Mouse (Mus musculus): ENCODE results near the gene Slc10a7. TPM values are rescaled to one million over a fixed set of nuclear protein-coding genes. Genes with fewer than 3 reads are reported as not detected.
"Not testable (repeated sequence)": the region's sequence is repeated elsewhere in the genome, so short reads cannot be mapped to it uniquely, and the experiment has no call there.

The Slc10a7 gene
- polyA plus RNA-seq, 1 experiment = not detected

GRCm38 (mm10) chr8:78537795-78538194 lies 28.6 kb downstream of the Slc10a7 start:
- Histone ChIP-seq H3K27ac (ENCODE audit: insufficient read depth, low read depth, low read length) (no peak overlapping the region), H3K4me1 (ENCODE audit: control insufficient read depth, insufficient read depth, low read length) (no peaks in the 10 kb centered on the region), H3K4me3 (ENCODE audit: insufficient read depth, low read depth, low read length) (no peak overlapping the region)
- TF ChIP-seq POLR2A (IDR thresholded peaks at IDR 0.05; ENCODE audit: insufficient read depth, low read depth, low read length) = no peak
- TF ChIP-seq CTCF (IDR thresholded peaks at IDR 0.05; ENCODE audit: insufficient read depth, low read depth, low read length) = no peak
- WGBS = 96% methylated on average over 3 of the region's 3 CpGs

- WGBS = 97% methylated on average over 6 of the region's 6 CpGs
- not testable (repeated sequence) for H3K4me1 ChIP-seq (ENCODE audit: control insufficient read depth, insufficient read depth, low read length)
Observed at GRCm38 (mm10) chr8:78542670-78543069, 33.5 kb downstream of the Slc10a7 start.

GRCm38 (mm10) chr8:78543621-78544020 lies 34.5 kb downstream of the Slc10a7 start:
- TF ChIP-seq CTCF (IDR thresholded peaks at IDR 0.05; ENCODE audit: insufficient read depth, low read depth, low read length) (no peak), POLR2A (IDR thresholded peaks at IDR 0.05; ENCODE audit: insufficient read depth, low read depth, low read length) (no peak)
- Histone ChIP-seq H3K4me1 (ENCODE audit: control insufficient read depth, insufficient read depth, low read length) (no peaks in the 10 kb centered on the region), H3K4me3 (ENCODE audit: insufficient read depth, low read depth, low read length) (no peak overlapping the region), H3K27ac (ENCODE audit: insufficient read depth, low read depth, low read length) (no peak overlapping the region)
- 47% methylated on average over 1 of the region's 1 CpGs for WGBS

More at GRCm38 (mm10) chr8:78542670-78543069, 33.5 kb downstream of the Slc10a7 start:
- not testable (repeated sequence) for H3K27ac ChIP-seq (ENCODE audit: insufficient read depth, low read depth, low read length); H3K4me3 ChIP-seq (ENCODE audit: insufficient read depth, low read depth, low read length)

- H3K4me1 ChIP-seq (ENCODE audit: control insufficient read depth, insufficient read depth, low read length) = no peaks in the 10 kb centered on the region
- 86% methylated on average over 2 of the region's 2 CpGs for WGBS
- H3K4me3 ChIP-seq (ENCODE audit: insufficient read depth, low read depth, low read length) = no peak overlapping the region
- no peak for TF ChIP-seq CTCF (IDR thresholded peaks at IDR 0.05; ENCODE audit: insufficient read depth, low read depth, low read length)
- no peak for TF ChIP-seq POLR2A (IDR thresholded peaks at IDR 0.05; ENCODE audit: insufficient read depth, low read depth, low read length)
- H3K27ac ChIP-seq (ENCODE audit: insufficient read depth, low read depth, low read length) = no peak overlapping the region
Observed at GRCm38 (mm10) chr8:78544545-78544944, 35.4 kb downstream of the Slc10a7 start.

- not testable (repeated sequence) for H3K27ac ChIP-seq (ENCODE audit: insufficient read depth, low read depth, low read length); H3K4me1 ChIP-seq (ENCODE audit: control insufficient read depth, insufficient read depth, low read length); H3K4me3 ChIP-seq (ENCODE audit: insufficient read depth, low read depth, low read length)
- 76% methylated on average over 10 of the region's 14 CpGs for WGBS
Observed at GRCm38 (mm10) chr8:78545153-78545817, 36.1 kb downstream of the Slc10a7 start.

GRCm38 (mm10) chr8:78549971-78550751 lies 41.0 kb downstream of the Slc10a7 start:
- 68% methylated on average over 10 of the region's 10 CpGs for WGBS
- no peak for TF ChIP-seq CTCF (IDR thresholded peaks at IDR 0.05; ENCODE audit: insufficient read depth, low read depth, low read length)
- no peak for TF ChIP-seq POLR2A (IDR thresholded peaks at IDR 0.05; ENCODE audit: insufficient read depth, low read depth, low read length)
- Histone ChIP-seq H3K4me3 (ENCODE audit: insufficient read depth, low read depth, low read length) (no peak overlapping the region), H3K27ac (ENCODE audit: insufficient read depth, low read depth, low read length) (no peak overlapping the region), H3K4me1 (ENCODE audit: control insufficient read depth, insufficient read depth, low read length) (no peaks in the 10 kb centered on the region)

GRCm38 (mm10) chr8:78550752-78551134 lies 41.6 kb downstream of the Slc10a7 start:
- Histone ChIP-seq H3K4me3 (ENCODE audit: insufficient read depth, low read depth, low read length) (no peak overlapping the region), H3K27ac (ENCODE audit: insufficient read depth, low read depth, low read length) (no peak overlapping the region), H3K4me1 (ENCODE audit: control insufficient read depth, insufficient read depth, low read length) (no peaks in the 10 kb centered on the region)
- 73% methylated on average over 2 of the region's 2 CpGs for WGBS
- TF ChIP-seq POLR2A (IDR thresholded peaks at IDR 0.05; ENCODE audit: insufficient read depth, low read depth, low read length) (no peak), CTCF (IDR thresholded peaks at IDR 0.05; ENCODE audit: insufficient read depth, low read depth, low read length) (no peak)

GRCm38 (mm10) chr8:78555817-78556216 lies 46.7 kb downstream of the Slc10a7 start:
- H3K4me1 ChIP-seq (ENCODE audit: control insufficient read depth, insufficient read depth, low read length) = no peaks in the 10 kb centered on the region
- 87% methylated on average over 4 of the region's 4 CpGs for WGBS

GRCm38 (mm10) chr8:78556773-78557434 lies 47.8 kb downstream of the Slc10a7 start:
- Histone ChIP-seq H3K27ac (ENCODE audit: insufficient read depth, low read depth, low read length) (no peak overlapping the region), H3K4me3 (ENCODE audit: insufficient read depth, low read depth, low read length) (no peak overlapping the region), H3K4me1 (ENCODE audit: control insufficient read depth, insufficient read depth, low read length) (no peaks in the 10 kb centered on the region)
- WGBS = 79% methylated on average over 11 of the region's 11 CpGs
- TF ChIP-seq POLR2A (IDR thresholded peaks at IDR 0.05; ENCODE audit: insufficient read depth, low read depth, low read length) (no peak), CTCF (IDR thresholded peaks at IDR 0.05; ENCODE audit: insufficient read depth, low read depth, low read length) (no peak)

More at GRCm38 (mm10) chr8:78555817-78556216, 46.7 kb downstream of the Slc10a7 start:
- Histone ChIP-seq H3K4me3 (ENCODE audit: insufficient read depth, low read depth, low read length) (no peak overlapping the region), H3K27ac (ENCODE audit: insufficient read depth, low read depth, low read length) (no peak overlapping the region)
- no peak for TF ChIP-seq POLR2A (IDR thresholded peaks at IDR 0.05; ENCODE audit: insufficient read depth, low read depth, low read length)
- TF ChIP-seq CTCF (IDR thresholded peaks at IDR 0.05; ENCODE audit: insufficient read depth, low read depth, low read length) = no peak

All from olfactory bulb, adult 2 months (tissue).